Mouse (Mus musculus): ENCODE measurements at regions not wholly inside any gene's neighbourhood (a gene's known extent, or its start where the extent isn't known, plus 50 kb on each side); places are given as distances from the start of the nearest gene placed in this dataset.

DNA sequence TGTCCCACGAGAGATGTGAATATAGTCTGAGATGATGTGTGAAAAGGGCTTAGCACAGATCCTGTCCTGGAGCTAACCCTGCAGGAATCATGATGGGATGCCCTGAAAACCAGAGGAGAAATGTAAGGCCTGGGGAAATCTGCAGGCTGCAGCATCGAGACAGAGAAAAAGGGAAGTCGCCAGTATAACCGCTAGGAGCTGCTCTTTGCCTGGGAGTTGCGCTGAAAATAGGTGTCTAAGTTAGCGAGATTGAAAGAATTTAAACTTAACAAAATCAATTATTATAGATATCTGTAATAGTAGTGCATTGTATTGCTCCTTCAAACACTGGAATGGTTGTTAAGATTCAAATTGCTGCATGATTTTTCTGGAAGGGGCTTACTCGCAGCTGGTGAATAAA lies 155.5 kb upstream of the Pdcd1 start:
- Histone ChIP-seq H3K4me1 (ENCODE audit: insufficient read depth) (no peaks in the 10 kb centered on the region), H3K36me3 (replicated peaks; ENCODE audit: insufficient read depth, low read length) (no peaks in the 10 kb centered on the region), H3K4me3 (ENCODE audit: low read depth, low read length) (no peak overlapping the region), H3K4me2 (ENCODE audit: low read depth, low read length) (no peak overlapping the region), H3K27me3 (ENCODE audit: insufficient read depth, low read length) (no peaks in the 10 kb centered on the region), H3K9ac (replicated peaks) (no peak overlapping the region), H3K9me3 (ENCODE audit: low read length) (no peaks in the 10 kb centered on the region), H3K27ac (ENCODE audit: low read depth) (no peak overlapping the region)
- WGBS (ENCODE audit: insufficient replicate concordance) = 72% methylated on average over 7 of the region's 7 CpGs
- TF ChIP-seq CTCF (IDR thresholded peaks at IDR 0.05; ENCODE audit: low read depth) (no peak), EP300 (IDR thresholded peaks at IDR 0.05; ENCODE audit: low read depth) (no peak)
- DNase-seq (no peak), ATAC-seq (no peak)

DNA sequence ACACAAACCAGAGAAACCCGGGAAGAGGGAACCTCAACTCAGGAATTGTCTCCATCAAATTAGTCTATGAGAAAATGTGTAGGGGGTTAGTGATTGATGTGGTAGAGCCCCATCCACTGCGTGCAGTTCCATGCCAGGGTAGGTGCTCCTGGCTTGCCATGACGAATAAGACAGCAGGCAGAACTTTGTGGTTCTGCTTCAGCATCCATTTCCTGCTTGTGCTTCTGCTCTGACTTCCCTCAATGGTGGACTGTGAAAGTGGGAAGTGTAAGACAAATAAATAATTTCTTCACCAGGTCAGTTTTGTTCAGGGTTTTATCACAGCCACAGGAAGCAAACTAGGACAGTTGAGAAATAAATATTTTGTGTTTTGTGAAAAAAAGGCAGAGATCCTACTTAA lies 150.9 kb upstream of the Pdcd1 start:
- Histone ChIP-seq H3K4me3 (ENCODE audit: low read depth, low read length) (no peak overlapping the region), H3K4me2 (ENCODE audit: low read depth, low read length) (no peak overlapping the region), H3K4me1 (ENCODE audit: insufficient read depth) (no peaks in the 10 kb centered on the region), H3K36me3 (replicated peaks; ENCODE audit: insufficient read depth, low read length) (no peaks in the 10 kb centered on the region), H3K9ac (replicated peaks) (no peak overlapping the region), H3K27me3 (ENCODE audit: insufficient read depth, low read length) (no peaks in the 10 kb centered on the region), H3K9me3 (ENCODE audit: low read length) (no peaks in the 10 kb centered on the region), H3K27ac (ENCODE audit: low read depth) (no peak overlapping the region)
- 56% methylated on average over 3 of the region's 3 CpGs for WGBS (ENCODE audit: insufficient replicate concordance)
- DNase-seq = no peak
- ATAC-seq = no peak
- no peak for TF ChIP-seq EP300 (IDR thresholded peaks at IDR 0.05; ENCODE audit: low read depth)
- no peak for TF ChIP-seq CTCF (IDR thresholded peaks at IDR 0.05; ENCODE audit: low read depth)

DNA sequence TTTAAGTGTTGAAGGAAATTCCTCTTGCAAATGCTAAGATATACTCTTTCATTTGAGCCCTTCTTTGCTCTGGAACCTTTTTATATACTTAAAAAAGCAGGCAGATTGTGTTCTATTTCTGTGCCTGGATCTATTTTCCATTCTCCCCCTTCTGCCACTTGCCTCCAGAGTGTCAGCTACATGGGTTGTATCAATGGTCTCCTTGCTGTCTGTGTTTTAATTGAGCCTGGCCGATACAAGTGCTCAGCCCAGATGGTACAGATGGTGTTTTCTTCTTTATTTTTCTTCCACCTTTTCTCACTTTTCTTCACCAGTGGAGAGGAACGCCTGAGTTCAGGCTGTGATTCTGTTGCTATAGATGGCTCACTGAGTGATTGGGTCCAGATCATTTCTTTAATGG lies 131.5 kb upstream of the Pdcd1 start:
- no peak for ATAC-seq
- no peak for DNase-seq
- H3K9ac ChIP-seq (replicated peaks) = no peak overlapping the region
- H3K4me1 ChIP-seq (ENCODE audit: insufficient read depth) = no peaks in the 10 kb centered on the region
- H3K4me2 ChIP-seq (ENCODE audit: low read depth, low read length) = no peak overlapping the region
- H3K27me3 ChIP-seq (ENCODE audit: insufficient read depth, low read length) = no peaks in the 10 kb centered on the region
- TF ChIP-seq CTCF (IDR thresholded peaks at IDR 0.05; ENCODE audit: low read depth) = no peak
- no peak for TF ChIP-seq EP300 (IDR thresholded peaks at IDR 0.05; ENCODE audit: low read depth)
- no peak overlapping the region for H3K27ac ChIP-seq (ENCODE audit: low read depth)
- H3K36me3 ChIP-seq (replicated peaks; ENCODE audit: insufficient read depth, low read length) = no peaks in the 10 kb centered on the region
- 72% methylated on average over 2 of the region's 2 CpGs for WGBS (ENCODE audit: insufficient replicate concordance)
- H3K4me3 ChIP-seq (ENCODE audit: low read depth, low read length) = no peak overlapping the region
- H3K9me3 ChIP-seq (ENCODE audit: low read length) = no peaks in the 10 kb centered on the region

DNA sequence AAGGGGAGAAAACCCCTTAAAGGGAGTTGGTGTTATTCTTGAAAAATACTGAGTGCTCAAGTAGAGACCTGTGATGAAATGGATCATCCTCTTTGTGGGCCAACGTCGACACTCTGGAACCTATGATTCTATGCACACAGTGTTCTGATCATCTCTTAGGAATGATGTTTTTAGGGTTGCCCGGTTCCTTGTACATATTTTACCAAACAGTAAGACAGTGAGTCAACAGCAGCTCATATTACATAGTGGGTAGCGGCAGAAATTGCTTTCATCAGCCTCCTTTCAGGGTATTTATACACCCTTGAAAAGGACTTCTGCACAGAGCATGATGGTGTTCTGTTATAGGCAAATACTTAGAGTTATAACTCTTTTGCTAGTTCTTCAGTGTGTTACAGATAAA lies 97.6 kb upstream of the Pdcd1 start:
- ATAC-seq = no peak
- no peak for DNase-seq
- Histone ChIP-seq H3K4me1 (ENCODE audit: insufficient read depth) (no peaks in the 10 kb centered on the region), H3K9ac (replicated peaks) (no peak overlapping the region), H3K9me3 (ENCODE audit: low read length) (no peaks in the 10 kb centered on the region), H3K4me2 (ENCODE audit: low read depth, low read length) (no peak overlapping the region), H3K4me3 (ENCODE audit: low read depth, low read length) (no peak overlapping the region), H3K36me3 (replicated peaks; ENCODE audit: insufficient read depth, low read length) (no peaks in the 10 kb centered on the region), H3K27me3 (ENCODE audit: insufficient read depth, low read length) (no peaks in the 10 kb centered on the region), H3K27ac (ENCODE audit: low read depth) (no peak overlapping the region)
- TF ChIP-seq EP300 (IDR thresholded peaks at IDR 0.05; ENCODE audit: low read depth) (no peak), CTCF (IDR thresholded peaks at IDR 0.05; ENCODE audit: low read depth) (no peak)
- 79% methylated on average over 4 of the region's 4 CpGs for WGBS (ENCODE audit: insufficient replicate concordance)

DNA sequence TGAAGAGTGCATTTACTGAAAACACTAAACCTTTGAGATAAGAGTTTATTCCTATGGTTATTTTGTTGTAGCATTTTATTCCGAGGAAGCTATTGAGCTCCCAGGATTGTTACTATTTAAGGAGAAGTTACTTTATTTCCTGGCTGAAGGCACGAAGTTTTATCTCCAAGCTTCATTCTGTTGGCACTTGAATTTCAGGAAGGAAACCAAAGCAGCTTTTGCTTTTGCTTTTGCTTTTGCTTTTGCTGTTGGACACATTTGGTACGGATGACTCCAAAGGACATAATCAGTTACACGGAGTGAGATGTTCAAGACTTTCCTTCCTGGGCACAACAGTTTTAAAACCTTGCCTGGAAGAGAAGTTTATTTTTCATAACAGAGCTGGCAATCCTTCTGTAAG lies 94.7 kb upstream of the Pdcd1 start:
- H3K4me1 ChIP-seq (ENCODE audit: insufficient read depth) = no peaks in the 10 kb centered on the region
- no peak overlapping the region for H3K9ac ChIP-seq (replicated peaks)
- 29% methylated on average over 4 of the region's 4 CpGs for WGBS (ENCODE audit: insufficient replicate concordance)
- H3K4me3 ChIP-seq (ENCODE audit: low read depth, low read length) = no peak overlapping the region
- DNase-seq (no peak), ATAC-seq (no peak)
- H3K27me3 ChIP-seq (ENCODE audit: insufficient read depth, low read length) = no peaks in the 10 kb centered on the region
- TF ChIP-seq CTCF (IDR thresholded peaks at IDR 0.05; ENCODE audit: low read depth) (no peak), EP300 (IDR thresholded peaks at IDR 0.05; ENCODE audit: low read depth) (no peak)
- no peaks in the 10 kb centered on the region for H3K9me3 ChIP-seq (ENCODE audit: low read length)
- peak overlapping the region; percentile 24; the same call in 1 of the 2 replicates for H3K4me2 ChIP-seq (ENCODE audit: low read depth, low read length)
- H3K27ac ChIP-seq (ENCODE audit: low read depth) = no peak overlapping the region
- no peaks in the 10 kb centered on the region for H3K36me3 ChIP-seq (replicated peaks; ENCODE audit: insufficient read depth, low read length)

DNA sequence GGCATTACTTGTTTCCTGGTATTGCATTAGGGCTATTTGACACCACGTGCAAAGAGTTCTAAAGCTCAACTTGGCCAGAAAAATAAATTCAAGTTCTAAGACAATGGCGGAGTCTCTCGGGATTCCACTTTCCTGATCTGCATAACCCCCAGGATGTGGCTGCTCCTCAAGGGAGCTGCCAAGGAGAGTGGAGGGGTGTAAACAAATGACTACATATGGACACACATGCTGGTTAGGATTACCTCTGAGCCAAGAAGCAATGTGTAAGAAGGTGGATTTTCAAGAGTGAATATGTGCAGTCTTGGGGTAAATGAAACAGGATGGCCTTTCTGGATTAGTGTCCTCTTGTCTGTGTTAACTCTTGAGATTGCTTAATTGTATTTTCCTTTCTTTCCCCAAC lies 88.2 kb upstream of the Pdcd1 start:
- no peak overlapping the region for H3K4me2 ChIP-seq (ENCODE audit: low read depth, low read length)
- no peaks in the 10 kb centered on the region for H3K4me1 ChIP-seq (ENCODE audit: insufficient read depth)
- WGBS (ENCODE audit: insufficient replicate concordance) = 66% methylated on average over 3 of the region's 3 CpGs
- no peak overlapping the region for H3K27ac ChIP-seq (ENCODE audit: low read depth)
- H3K36me3 ChIP-seq (replicated peaks; ENCODE audit: insufficient read depth, low read length) = no peaks in the 10 kb centered on the region
- H3K27me3 ChIP-seq (ENCODE audit: insufficient read depth, low read length) = no peaks in the 10 kb centered on the region
- H3K4me3 ChIP-seq (ENCODE audit: low read depth, low read length) = no peak overlapping the region
- ATAC-seq (no peak), DNase-seq (no peak)
- no peak overlapping the region for H3K9ac ChIP-seq (replicated peaks)
- TF ChIP-seq CTCF (IDR thresholded peaks at IDR 0.05; ENCODE audit: low read depth) (no peak), EP300 (IDR thresholded peaks at IDR 0.05; ENCODE audit: low read depth) (no peak)
- no peaks in the 10 kb centered on the region for H3K9me3 ChIP-seq (ENCODE audit: low read length)

DNA sequence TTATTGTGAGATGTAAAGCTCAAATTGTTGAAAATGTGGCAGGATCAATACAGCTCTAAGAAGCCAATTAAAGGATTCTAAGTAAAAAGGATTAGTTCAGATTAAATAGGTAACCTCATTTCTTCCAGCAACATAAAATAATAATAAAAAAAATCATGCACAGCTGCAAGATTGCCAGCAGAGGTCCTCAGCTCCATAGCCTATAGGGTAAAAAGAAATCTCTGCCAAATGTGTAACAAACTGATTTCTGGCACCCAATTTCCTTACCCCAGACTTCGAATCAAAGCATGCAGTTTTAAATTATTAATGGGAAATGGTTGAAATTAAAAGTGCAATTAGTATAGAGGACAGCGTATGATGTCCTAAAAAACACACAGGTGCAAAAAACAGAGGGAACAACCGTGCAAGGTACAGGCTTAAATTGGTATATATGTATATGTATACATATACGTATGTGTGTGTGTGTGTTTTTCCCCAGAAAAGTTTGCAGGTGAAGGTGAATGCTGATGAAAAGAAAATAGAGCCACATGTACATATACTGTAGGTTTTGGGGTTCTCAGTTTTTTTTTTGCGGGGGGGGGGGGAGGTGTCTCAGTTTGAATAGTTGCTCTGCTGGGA lies 87.2 kb upstream of the Pdcd1 start:
- 69% methylated on average over 5 of the region's 5 CpGs for WGBS (ENCODE audit: insufficient replicate concordance)
- no peaks in the 10 kb centered on the region for H3K36me3 ChIP-seq (replicated peaks; ENCODE audit: insufficient read depth, low read length)
- H3K9me3 ChIP-seq (ENCODE audit: low read length) = no peaks in the 10 kb centered on the region
- ATAC-seq = no peak
- no peak overlapping the region for H3K4me3 ChIP-seq (ENCODE audit: low read depth, low read length)
- H3K9ac ChIP-seq (replicated peaks) = no peak overlapping the region
- no peaks in the 10 kb centered on the region for H3K27me3 ChIP-seq (ENCODE audit: insufficient read depth, low read length)
- no peak overlapping the region for H3K4me2 ChIP-seq (ENCODE audit: low read depth, low read length)
- H3K27ac ChIP-seq (ENCODE audit: low read depth) = no peak overlapping the region
- TF ChIP-seq EP300 (IDR thresholded peaks at IDR 0.05; ENCODE audit: low read depth) = no peak
- peak; percentile 40 for TF ChIP-seq CTCF (IDR thresholded peaks at IDR 0.05; ENCODE audit: low read depth)
- DNase-seq = no peak
- no peaks in the 10 kb centered on the region for H3K4me1 ChIP-seq (ENCODE audit: insufficient read depth)
